Mouse (Mus musculus) cortical plate, adult 2 months (tissue): ENCODE data around the gene Emc6.

Source experiments
- CTCF ChIP-seq: fragments of 200-500 bp; IDR thresholded peaks from 2 replicates; pipeline ENCODE4 v1.5.1; 2011; ENCODE audit warnings: mild to moderate bottlenecking, control low read depth, low read length; ENCODE audit not compliant: insufficient read depth; ENCODE audit errors: extremely low read depth
- POLR2A ChIP-seq: fragments of 200-500 bp; IDR thresholded peaks from 2 replicates; pipeline ENCODE4 v1.6.1; 2011; ENCODE audit warnings: mild to moderate bottlenecking, low read length, control low read depth; ENCODE audit not compliant: insufficient read depth; ENCODE audit errors: extremely low read depth

GRCm38 (mm10) chr11:73132999-73133398, 43.8 kb downstream of the Emc6 start:
- no peak for TF ChIP-seq POLR2A
- TF ChIP-seq CTCF, result no peak
